Comparison of ENCODE assay signal across 20 mouse cellular contexts in the genomic region with DNA sequence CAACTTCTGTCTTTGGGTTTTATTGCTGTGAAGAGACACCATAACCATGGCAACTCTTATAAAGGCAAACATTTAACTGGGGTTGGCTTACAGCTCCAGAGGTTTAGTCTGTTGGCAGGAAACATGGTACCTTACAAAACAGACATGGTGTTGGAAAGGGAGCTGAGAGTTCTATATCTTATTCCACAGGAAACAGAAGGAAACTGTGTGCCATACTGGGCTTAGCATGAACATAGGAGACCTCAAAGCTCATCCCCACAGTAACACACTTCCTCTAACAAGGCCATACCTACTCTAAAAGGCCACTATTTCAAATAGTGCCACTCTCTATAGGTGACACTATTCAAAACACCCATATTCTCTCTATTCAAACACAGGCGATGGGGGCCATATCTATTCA. TPM values are rescaled to one million over a fixed set of nuclear protein-coding genes. Genes with fewer than 3 reads are reported as not detected.
A peak's percentile ranks its signal among the peaks of the same experiment; 100 is the strongest.
DNase-seq lines count a peak whose midpoint lies in the region; ATAC-seq and TF ChIP-seq lines count a peak whose summit lies in the region.
"Had no signal": no experiment of that assay in that cellular context is flagged by ENCODE, and none has a peak within 500 bp of the region (broad histone marks: within the 10 kb centered on the region; RNA-seq: fewer than 3 reads in every experiment).

No protein-coding gene starts in this region.

- H3K4me3 ChIP-seq in liver, embryonic 11.5 days (ENCODE audit: low read depth, low read length), result no peak overlapping the region
- peak overlapping the region in 1 of 3 experiments; percentile 30 for H3K4me3 ChIP-seq in CH12.LX (replicated peaks in 1 of 3; ENCODE audit: low read depth in 2 of 3, low read length in 2 of 3, poor library complexity in 1 of 3)
- no peak overlapping the region for H3K4me3 ChIP-seq in liver, embryonic 12.5 days
- H3K4me3 ChIP-seq: embryonic facial prominence, embryonic 15.5 days; forebrain, embryonic 10.5 days; heart, embryonic 10.5 days; limb, embryonic 15.5 days; midbrain, embryonic 13.5 days had no signal

- intact Hi-C loops in heart, postnatal 36 days (cut with DNase I), result no loop called here

- WGBS in liver, embryonic 11.5 days, result 93% methylated on average over 1 of the region's 1 CpGs
- WGBS in liver, embryonic 12.5 days (ENCODE audit: insufficient replicate concordance), result 76% methylated on average over 1 of the region's 1 CpGs

- H3K4me2 ChIP-seq in liver, embryonic 11.5 days, result no peak overlapping the region
- peak overlapping the region; percentile 71 for H3K4me2 ChIP-seq in CH12.LX (ENCODE audit: insufficient read depth, low read depth, poor library complexity, severe bottlenecking)
- no peak overlapping the region for H3K4me2 ChIP-seq in liver, embryonic 12.5 days
- H3K4me2 ChIP-seq: embryonic facial prominence, embryonic 15.5 days; hindbrain, embryonic 14.5 days; limb, embryonic 15.5 days; midbrain, embryonic 13.5 days had no signal

- dilution Hi-C loops in CH12.LX (cut with MboI; ENCODE audit: extremely low pct_ligation_motif_present, extremely low pct_unique_long_range_greater_than_20kb, low sequenced_read_pairs), result no loop called here

- no peak for TF ChIP-seq CTCF in CH12.LX (conservative IDR thresholded peaks at IDR 0.05 in 1 of 2, IDR thresholded peaks at IDR 0.05 in 1 of 2; ENCODE audit: low read depth in 2 of 2, low read length in 2 of 2)

- no peak for TF ChIP-seq POLR2A in CH12.LX (IDR thresholded peaks at IDR 0.05; ENCODE audit: low read depth, low read length)

- TF ChIP-seq RAD21 in CH12.LX (IDR thresholded peaks at IDR 0.05; ENCODE audit: low read depth, low read length), result no peak

- no peak overlapping the region for H3K9ac ChIP-seq in liver, embryonic 11.5 days (ENCODE audit: low read depth, low read length)
- H3K9ac ChIP-seq in CH12.LX (ENCODE audit: insufficient read depth, low read depth), result no peak overlapping the region
- peak overlapping the region; percentile 39; the same call in 1 of the 2 replicates for H3K9ac ChIP-seq in liver, embryonic 12.5 days
- H3K9ac ChIP-seq: embryonic facial prominence, embryonic 15.5 days; forebrain, postnatal 0 days; hindbrain, embryonic 14.5 days; limb, embryonic 15.5 days; midbrain, embryonic 13.5 days had no signal

- ATAC-seq in liver, embryonic 11.5 days (replicated peaks; ENCODE audit: low FRiP score), result no peak
- no peak for ATAC-seq in liver, embryonic 12.5 days
- ATAC-seq: forebrain, postnatal 0 days; midbrain, embryonic 13.5 days had no signal

- peak overlapping the region; percentile 39; the same call in 1 of the 2 replicates for H3K27ac ChIP-seq in liver, embryonic 11.5 days (ENCODE audit: low read depth, low read length)
- H3K27ac ChIP-seq in CH12.LX (ENCODE audit: insufficient read depth, low read depth), result no peak overlapping the region
- peak overlapping the region; percentile 77 for H3K27ac ChIP-seq in liver, embryonic 12.5 days
- H3K27ac ChIP-seq: embryonic facial prominence, embryonic 15.5 days; forebrain, embryonic 10.5 days; heart, embryonic 10.5 days; hindbrain, embryonic 14.5 days; limb, embryonic 15.5 days; midbrain, embryonic 13.5 days had no signal

- no peaks in the 10 kb centered on the region for H3K36me3 ChIP-seq in liver, embryonic 11.5 days (ENCODE audit: control insufficient read depth, insufficient read depth, low read length)
- H3K36me3 ChIP-seq in CH12.LX (replicated peaks in 1 of 2; ENCODE audit: control insufficient read depth in 1 of 2, insufficient read depth in 1 of 2, low read length in 1 of 2), result peaks cover 0 to 31% of the 10 kb centered on the region in 2 experiments
- peaks cover 30% of the 10 kb centered on the region for H3K36me3 ChIP-seq in liver, embryonic 12.5 days
- H3K36me3 ChIP-seq: midbrain, embryonic 13.5 days had no signal

- no peaks in the 10 kb centered on the region for H3K27me3 ChIP-seq in liver, embryonic 11.5 days (replicated peaks; ENCODE audit: control insufficient read depth, insufficient read depth, low read length)
- no peaks in the 10 kb centered on the region for H3K27me3 ChIP-seq in CH12.LX (replicated peaks)
- no peaks in the 10 kb centered on the region for H3K27me3 ChIP-seq in liver, embryonic 12.5 days (replicated peaks)
- H3K27me3 ChIP-seq: embryonic facial prominence, embryonic 15.5 days; limb, embryonic 15.5 days; midbrain, embryonic 13.5 days had no signal

- no peak for DNase-seq in liver, embryonic 11.5 days (ENCODE audit: low spot score)
- no peak for DNase-seq in liver
- no peak for DNase-seq in CH12.LX (ENCODE audit: extremely low read depth)
- peak; percentile 39 for DNase-seq in naive thymus-derived CD4-positive, alpha-beta T cell, adult 2 months (ENCODE audit: low read depth)
- no peak for DNase-seq in heart, postnatal 36 days
- DNase-seq in urinary bladder, adult 18-20 months (ENCODE audit: low spot score in 2 of 2), result no peak
- no peak for DNase-seq in right cerebral cortex, postnatal 10 days (ENCODE audit: low spot score in 2 of 2)
- DNase-seq: adrenal gland, postnatal 36 days; cerebellum, adult 18-20 months; cerebellum, postnatal 25 days; forebrain, postnatal 0 days; right cerebral cortex, postnatal 4 days; thymus, postnatal 36 days had no signal

- in situ Hi-C loops in CH12.LX (cut with MboI; ENCODE audit: low pct_ligation_motif_present, low pct_unique_long_range_greater_than_20kb, low sequenced_read_pairs), result no loop called here

- peaks cover 12% of the 10 kb centered on the region; the same call in 1 of the 2 replicates for H3K79me2 ChIP-seq in CH12.LX (replicated peaks; ENCODE audit: control insufficient read depth, extremely low read depth, insufficient read depth, poor library complexity, severe bottlenecking)

- TF ChIP-seq EP300 in CH12.LX (IDR thresholded peaks at IDR 0.05; ENCODE audit: low read length), result no peak

- H3K9me3 ChIP-seq in liver, embryonic 11.5 days (ENCODE audit: control insufficient read depth, low read length), result no peaks in the 10 kb centered on the region
- H3K9me3 ChIP-seq in CH12.LX (replicated peaks; ENCODE audit: low read length), result no peaks in the 10 kb centered on the region
- no peaks in the 10 kb centered on the region for H3K9me3 ChIP-seq in liver, embryonic 12.5 days (replicated peaks)
- H3K9me3 ChIP-seq: embryonic facial prominence, embryonic 15.5 days; forebrain, embryonic 10.5 days; heart, embryonic 10.5 days; limb, embryonic 15.5 days; midbrain, embryonic 13.5 days had no signal

- H3K4me1 ChIP-seq in liver, embryonic 11.5 days (replicated peaks; ENCODE audit: control insufficient read depth, insufficient read depth, low read length), result peaks cover 50% of the 10 kb centered on the region
- peaks cover 8 to 62% of the 10 kb centered on the region in 2 experiments for H3K4me1 ChIP-seq in CH12.LX (ENCODE audit: control insufficient read depth in 1 of 2, insufficient read depth in 2 of 2)
- peaks cover 94% of the 10 kb centered on the region for H3K4me1 ChIP-seq in liver, embryonic 12.5 days
- H3K4me1 ChIP-seq: forebrain, embryonic 10.5 days; midbrain, embryonic 13.5 days had no signal

TF ChIP-seq in CH12.LX, 34 proteins besides CTCF, POLR2A, EP300 and RAD21:
- TF ChIP-seq HCFC1 (IDR thresholded peaks at IDR 0.05; ENCODE audit: low read depth, low read length) (no peak), IRF4 (IDR thresholded peaks at IDR 0.05; ENCODE audit: low read depth, low read length) (no peak), RCOR1 (conservative IDR thresholded peaks at IDR 0.05; ENCODE audit: low read depth, low read length) (no peak), JUN (IDR thresholded peaks at IDR 0.05; ENCODE audit: insufficient read depth, low read depth, low read length) (no peak), ZKSCAN1 (IDR thresholded peaks at IDR 0.05; ENCODE audit: borderline replicate concordance, low read depth, low read length) (no peak), MEF2A (IDR thresholded peaks at IDR 0.05; ENCODE audit: borderline replicate concordance, low read depth, low read length) (no peak), PAX5 (IDR thresholded peaks at IDR 0.05; ENCODE audit: low read length) (no peak), ELF1 (IDR thresholded peaks at IDR 0.05; ENCODE audit: low read depth, low read length) (no peak), KAT2A (IDR thresholded peaks at IDR 0.05; ENCODE audit: insufficient replicate concordance, low read length) (no peak)

RNA-seq across cellular contexts. Expression of gene Ap2a2, which starts 16.5 kb away (rescaled TPM):
- polyA plus RNA-seq in liver, embryonic 11.5 days (2014; fragmentation: Nextera tagmentation; extraction: Ambion mirVana), result 94.4 and 102 TPM in 2 replicates
- total RNA-seq in CH12.LX (2012; rRNA removed), result 44.5 and 50.7 TPM in 2 replicates
- total RNA-seq in CH12.LX (2014; rRNA removed), result 30.0 and 31.6 TPM in 2 replicates
- polyA plus RNA-seq in CH12.LX (2012; ENCODE audit: insufficient read length, low read depth), result 36.6 and 43.1 TPM in 2 replicates
- polyA plus RNA-seq in liver, embryonic 12.5 days (2016; fragmentation: Nextera tagmentation; extraction: Ambion mirVana), result 91.6 and 92.0 TPM in 2 replicates
- total RNA-seq in heart, postnatal 36 days (2021), result 10 to 100 TPM; 54.9 to 57.6 TPM

RNA-seq across cellular contexts. Expression of gene Chid1, which starts 38.9 kb away (rescaled TPM):
- 39.2 and 48.1 TPM in 2 replicates for polyA plus RNA-seq in liver, embryonic 11.5 days (2014; fragmentation: Nextera tagmentation; extraction: Ambion mirVana)
- total RNA-seq in CH12.LX (2012; rRNA removed) (49.6 and 50.5 TPM in 2 replicates), CH12.LX (2014; rRNA removed) (27.0 and 31.9 TPM in 2 replicates)
- polyA plus RNA-seq in CH12.LX (2012; ENCODE audit: insufficient read length, low read depth), result 42.3 and 47.5 TPM in 2 replicates
- polyA plus RNA-seq in liver, embryonic 12.5 days (2016; fragmentation: Nextera tagmentation; extraction: Ambion mirVana), result 32.0 and 32.7 TPM in 2 replicates
- 10 to 100 TPM; 43.2 to 48.5 TPM for total RNA-seq in heart, postnatal 36 days (2021)
